Mouse (Mus musculus) right cerebral cortex, postnatal 14 days (tissue): ENCODE measurements around the gene Rnf212b.

ENCODE experiments used
- DNase-seq: peaks from one replicate; pipeline ENCODE4 v3.0.0; 2022

Rnf212b gene

DNA sequence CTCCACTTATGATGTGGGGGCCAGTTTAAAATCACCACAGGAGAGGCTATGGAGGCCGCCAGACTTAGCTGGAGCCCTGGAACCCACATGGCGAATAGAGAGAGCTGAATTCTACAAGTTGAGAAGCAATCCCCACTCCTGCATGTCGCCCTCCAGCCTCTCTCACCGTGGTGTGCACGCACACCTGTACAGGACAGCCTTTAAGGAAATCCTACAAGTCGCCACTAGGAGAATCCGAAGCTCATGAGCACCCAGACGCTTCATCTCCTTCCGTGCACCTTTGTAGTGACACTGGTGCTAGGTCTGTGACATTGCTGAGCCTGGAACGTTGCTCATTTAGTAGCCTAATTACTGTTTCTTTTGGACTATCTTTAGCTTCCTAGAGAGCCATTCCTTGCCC is 14.3 kb upstream of the Rnf212b start:
- no peak for DNase-seq

DNA sequence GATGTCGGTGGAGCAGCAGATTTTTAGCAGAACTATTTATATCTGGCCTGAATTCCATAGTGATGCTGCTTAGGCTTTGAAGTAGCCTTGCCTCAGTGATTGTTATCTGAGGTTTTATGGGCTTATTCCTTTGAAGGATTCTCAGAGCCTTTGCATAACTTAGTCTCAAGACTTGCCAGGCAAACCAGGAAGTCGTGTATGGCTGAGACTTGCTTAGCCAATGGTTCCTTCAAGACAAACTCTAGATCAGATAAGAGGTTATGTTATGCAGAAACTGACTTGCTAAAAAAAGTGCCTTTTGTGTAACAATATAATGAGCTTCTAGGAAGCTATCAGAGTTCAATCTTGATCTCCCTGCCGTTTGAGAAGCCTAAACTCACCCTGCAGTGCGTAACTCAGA is 11.5 kb upstream of the Rnf212b start:
- DNase-seq = no peak

DNA sequence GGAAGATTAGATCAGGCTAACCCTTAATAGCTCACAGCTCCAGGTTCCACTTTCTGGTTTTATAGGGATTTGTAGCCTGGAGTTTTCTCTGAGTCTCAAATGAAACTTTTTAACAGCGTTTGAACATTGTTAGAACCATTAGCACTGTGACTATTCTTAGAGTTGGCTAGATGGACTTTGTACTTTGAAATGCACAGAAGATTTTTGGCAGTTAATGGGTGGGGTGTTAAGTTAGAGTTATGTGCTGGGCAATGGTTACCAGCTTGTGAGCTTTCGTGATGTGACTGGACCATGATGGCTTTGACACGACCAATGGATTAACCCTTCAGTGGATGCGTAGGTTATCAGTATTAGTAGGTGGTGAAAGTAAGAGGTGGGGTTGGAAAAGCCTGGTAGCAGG is 7.8 kb upstream of the Rnf212b start:
- no peak for DNase-seq

DNA sequence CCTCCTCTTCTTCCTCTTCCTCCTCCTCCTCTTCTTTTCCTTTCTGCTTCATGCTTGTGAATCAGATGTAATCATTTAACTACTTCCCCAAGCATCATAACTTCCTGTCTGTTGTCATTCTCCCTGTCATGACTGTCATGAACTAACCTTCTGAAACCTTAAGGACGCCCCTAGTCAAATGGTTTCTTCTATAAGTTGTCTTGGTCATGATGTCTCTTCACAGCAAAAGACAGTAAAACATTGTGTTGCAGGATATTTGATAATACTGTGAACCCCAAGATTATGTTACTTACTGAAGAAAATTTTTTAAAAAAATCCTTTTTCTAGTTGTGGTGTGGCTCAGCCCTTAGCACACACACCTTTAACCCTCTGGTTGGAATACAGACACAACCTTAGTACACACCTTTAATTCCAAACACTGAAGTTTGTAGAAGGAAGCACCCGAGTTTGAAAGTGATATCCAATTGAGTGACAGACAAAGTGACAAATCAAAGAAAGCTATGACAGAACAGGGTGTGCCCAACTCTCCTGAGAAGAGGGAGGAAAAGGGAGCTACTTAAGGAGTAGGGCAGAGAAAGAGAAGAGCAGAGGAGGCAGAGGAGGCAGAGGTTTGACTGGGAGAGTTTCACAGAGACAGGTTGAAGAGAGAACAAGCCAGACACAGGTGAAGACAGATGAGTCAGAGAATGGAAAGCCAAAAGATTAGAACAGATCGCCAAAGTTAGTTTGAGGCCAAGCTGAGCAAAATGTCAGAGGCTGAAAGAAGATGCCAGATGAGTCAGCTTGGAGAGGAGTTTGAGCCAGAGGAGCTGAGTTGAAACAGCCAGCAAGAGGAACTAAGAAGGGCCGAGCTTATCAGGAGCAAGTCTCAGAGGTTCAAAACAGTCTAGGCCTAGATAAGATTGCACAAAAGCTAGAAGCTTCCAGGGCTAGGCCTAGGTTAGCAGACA is 4.9 kb upstream of the Rnf212b start:
- no peak for DNase-seq

DNA sequence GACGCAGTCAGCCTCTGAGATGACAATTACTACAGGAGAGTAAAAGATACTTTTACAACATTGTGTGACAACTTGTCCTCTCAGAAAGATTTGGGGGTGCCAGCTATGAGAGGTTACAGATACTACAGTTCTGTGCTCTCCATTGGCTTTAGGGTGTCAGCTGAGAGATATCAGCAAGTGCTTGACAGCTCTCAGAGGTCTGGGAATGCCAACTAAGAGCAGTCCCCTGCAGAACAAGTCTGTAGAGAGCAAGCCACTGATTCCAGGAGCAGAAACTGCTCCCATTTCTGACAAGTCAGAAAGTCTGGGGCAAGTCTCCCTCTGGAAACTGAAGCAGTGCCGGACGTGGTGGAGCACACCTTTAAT is 4.3 kb upstream of the Rnf212b start:
- DNase-seq = no peak

DNA sequence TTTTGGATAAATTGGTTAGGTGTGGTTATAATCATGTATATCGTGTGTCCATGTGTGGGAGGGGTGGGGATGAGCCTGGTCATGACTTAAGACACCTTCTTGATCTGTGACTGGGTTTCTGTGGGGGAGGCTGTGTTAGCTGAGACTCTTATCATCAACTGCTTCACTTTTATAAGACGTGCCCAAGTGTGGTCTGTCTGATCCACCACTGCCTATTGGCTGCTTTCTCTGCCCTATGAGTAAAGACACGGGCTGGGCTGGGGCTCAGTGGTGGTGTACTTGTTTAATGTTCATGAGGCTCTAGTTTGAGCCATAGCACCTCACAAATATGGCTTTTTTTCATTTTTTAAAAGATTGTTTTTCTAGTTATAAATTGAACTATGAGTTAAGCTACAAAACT is 1.8 kb downstream of the Rnf212b start:
- DNase-seq = no peak

DNA sequence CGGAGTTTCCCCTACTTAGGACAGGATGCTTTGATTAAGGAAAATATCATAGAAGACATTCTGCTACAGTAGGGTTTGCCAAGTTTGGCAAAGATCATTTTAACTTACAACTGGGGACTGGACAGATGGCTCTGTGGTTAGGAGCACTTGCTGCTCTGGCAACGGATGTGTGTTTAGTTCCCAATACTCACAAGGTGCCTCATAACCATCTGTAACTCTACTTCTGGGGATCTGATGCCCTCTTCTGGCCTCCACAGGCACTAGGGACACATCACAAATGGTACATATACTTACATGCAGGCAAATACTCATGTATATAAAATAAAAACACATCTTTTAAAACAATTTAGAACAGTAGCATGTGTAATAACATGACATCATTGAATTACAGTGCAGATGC is 3.9 kb downstream of the Rnf212b start:
- no peak for DNase-seq

DNA sequence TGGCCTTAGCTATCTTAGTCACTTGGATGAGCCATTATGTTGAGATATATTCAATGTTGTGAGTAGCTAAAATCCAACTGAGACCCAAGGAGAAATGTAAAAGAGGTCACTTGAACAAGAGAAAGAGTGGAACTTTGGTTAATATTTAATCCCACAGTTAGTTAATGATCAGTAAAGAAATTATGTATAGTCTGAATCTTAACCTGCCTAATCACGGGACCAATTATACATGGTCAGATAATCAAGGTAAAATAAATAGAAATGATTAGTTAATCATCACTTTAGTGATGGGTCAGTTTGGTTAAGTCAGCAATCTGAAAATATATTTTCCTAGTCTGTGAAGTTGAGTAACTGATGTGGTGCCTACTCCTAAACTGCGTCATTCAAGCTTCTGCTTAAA is 8.4 kb downstream of the Rnf212b start:
- DNase-seq = no peak

DNA sequence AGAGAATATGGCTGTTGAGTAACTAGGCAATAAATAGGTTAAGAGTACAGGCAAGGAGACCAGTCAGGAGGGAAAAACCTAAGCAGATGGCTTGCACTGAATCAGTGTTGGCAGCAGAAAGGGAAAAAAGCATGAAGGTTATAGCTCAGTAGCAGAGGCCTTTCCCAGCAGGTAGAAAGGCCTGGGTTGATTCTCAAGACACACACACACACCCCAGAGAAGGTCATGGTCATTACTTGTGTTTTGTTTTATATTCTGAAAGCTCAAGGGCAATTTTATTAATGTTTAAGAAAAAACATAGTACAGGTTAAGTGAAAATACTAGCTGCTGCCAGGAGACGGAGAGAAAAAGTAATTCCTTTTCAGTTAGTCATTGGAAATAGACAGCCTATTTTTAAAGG is 9.8 kb downstream of the Rnf212b start:
- DNase-seq = no peak

DNA sequence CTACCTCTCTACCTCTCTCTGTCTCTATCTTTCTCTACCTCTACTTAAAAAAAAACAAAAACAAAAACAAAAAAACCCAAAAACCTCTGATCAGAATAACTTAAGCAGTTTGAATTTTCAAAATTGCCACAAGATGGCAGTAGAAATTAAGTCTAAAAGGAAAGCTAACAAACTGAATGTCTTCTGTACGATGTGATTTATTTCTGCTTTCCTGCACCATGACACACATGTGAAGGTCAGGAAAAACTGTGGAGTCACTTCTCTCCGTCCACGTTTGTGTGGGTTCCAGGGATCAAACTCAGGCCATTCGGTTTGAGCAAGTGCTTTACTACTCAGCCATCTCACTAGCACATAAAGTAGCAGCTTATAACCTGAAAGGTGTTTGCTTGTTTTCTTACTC is 29.5 kb downstream of the Rnf212b start:
- DNase-seq = no peak

DNA sequence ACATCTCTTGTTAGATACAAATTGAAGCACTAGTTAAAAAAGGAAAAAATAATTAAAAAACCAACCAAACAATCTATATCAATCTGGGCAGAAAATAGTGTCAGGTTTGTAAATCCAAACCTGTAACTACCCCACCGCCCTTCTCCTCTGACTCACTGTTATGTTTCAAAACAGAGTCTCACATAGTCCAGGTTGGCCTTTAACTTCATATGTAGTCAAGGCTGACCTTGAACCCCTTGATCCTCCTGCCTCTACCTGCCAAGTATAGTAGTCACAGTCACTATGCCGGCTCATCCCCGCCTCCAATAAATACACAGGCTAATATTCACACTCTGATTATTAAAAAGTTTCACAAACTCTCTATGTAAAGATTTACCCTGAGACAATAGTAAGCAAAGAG is 41.8 kb downstream of the Rnf212b start:
- no peak for DNase-seq

DNA sequence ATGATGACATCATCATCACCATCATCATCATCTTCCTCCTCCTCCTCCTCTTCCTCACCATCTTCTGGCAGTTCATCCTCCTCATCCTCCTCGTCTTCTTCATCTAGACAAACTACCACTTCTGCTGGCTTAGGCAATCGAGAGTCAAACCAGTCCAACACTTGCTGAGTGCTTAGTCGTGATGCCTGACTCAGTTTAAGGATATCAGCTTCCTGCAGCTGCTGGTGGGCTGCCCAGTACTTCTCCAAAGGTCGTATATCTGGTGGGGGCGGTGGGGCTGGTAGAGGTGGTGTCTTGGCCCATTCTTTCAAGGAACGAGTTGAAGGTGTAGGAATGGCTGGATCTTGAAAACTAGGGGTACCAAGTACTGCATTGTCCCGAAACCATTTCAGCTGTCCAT is 42.8 kb downstream of the Rnf212b start:
- DNase-seq = no peak

DNA sequence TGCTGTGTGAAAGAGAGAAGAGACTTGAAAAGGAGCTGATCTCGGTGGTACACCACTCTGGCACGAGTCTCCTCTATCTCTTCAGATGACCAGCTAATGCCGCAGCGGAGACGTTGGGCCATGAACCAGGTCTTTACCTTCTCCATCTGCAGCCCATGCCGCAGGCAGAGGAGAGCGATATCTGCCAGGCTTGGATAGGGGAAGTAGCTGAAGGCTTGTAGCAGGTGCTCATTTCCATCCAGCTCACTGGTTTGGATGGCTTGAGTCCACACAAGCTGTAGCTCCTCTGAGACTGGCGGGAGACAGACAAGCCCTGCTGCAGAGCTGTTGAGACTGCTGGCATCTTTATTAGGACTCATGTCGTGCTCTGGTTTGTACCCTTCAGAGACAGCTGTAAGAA is 44.0 kb downstream of the Rnf212b start:
- no peak for DNase-seq

DNA sequence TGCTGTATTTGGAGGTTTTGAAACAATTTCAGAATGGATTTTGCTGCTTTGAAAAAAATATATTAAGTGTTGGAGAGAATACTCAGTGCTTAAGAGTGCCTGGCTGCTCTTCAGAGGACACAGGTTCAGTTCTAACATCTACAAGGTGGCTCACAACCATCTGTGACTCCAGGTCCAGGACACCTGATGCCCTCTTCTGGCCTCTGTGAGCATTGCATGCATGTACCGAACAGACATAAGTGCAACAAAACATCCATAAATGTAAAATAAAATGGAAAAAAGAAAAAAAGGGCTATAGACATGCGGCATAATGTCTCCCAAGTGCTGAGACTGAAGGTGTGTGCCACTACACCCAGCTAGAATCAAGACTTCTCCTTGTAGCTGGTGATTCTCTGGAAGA is 46.6 kb downstream of the Rnf212b start:
- peak; percentile 72 for DNase-seq

DNA sequence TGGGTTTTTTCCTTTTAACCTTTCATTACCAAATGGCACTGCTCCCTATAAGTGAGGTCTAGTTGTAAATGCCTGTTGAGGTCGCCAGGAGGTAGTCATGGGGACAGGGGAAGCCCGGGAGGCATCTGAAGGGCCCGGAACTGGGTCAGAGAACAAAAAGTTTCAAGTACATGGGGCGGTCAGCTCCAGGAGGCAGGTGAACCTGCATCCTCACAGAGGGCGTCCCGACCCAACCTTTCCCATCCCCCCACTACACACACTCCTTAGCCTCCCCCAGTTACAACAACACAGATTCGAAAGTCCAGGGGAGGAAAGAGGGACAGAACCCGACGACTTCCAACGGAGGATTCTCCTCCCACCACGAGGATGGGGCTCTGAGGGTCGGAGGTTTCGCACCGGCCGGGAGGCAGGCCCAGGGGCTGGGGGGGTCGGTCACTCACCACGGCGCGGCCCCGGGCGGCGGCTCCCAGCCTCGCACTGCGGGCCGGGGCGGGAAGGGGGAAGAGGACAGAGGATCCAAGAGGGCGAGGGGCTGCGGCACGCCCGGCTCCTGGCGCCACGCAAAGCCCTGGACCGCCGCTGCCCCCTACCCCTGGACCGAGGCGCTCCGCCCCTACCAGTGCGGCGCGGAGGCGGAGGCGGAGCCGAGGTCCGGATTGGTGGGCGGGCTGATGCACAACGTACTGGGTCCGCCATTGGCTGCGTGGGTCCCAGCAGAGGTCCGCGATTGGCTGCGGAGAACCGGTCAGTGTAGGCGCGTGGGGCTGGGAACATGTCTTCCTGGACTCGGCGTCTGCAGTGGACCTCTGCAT is 49.8 kb downstream of the Rnf212b start:
- peak; percentile 92 for DNase-seq

DNA sequence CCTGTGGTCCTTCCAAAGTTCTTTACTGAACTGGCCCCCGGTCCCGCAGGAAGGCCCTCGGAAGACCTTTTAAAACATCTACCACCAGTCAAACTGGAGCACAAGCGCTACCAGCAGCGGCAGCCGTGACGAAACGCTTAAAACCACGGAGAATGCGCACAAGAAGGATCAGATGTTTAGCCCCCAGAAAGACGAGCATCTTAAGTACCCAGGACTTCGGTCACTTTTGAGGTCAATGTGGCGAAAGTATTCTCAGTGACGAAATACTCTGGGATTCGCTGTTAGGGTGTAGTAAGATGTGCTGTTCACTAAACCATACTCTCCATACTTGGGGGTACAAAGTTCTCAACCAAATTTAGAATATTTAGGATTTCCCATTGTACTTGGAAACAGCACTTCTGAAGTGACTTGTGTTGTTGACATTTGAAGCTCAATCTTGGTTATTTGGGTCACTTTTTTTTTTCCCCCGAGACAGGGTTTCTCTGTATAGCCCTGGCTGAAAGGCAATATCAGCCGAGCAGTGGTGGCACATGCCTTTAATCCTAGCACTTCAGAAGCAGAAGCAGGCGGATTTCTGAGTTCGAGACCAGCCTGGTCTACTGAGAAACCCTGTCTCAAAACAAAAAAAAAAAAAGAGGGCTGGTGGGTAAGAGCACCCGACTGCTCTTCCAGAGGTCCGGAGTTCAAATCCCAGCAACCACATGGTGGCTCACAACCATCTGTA is 50.5 kb downstream of the Rnf212b start:
- DNase-seq = no peak

DNA sequence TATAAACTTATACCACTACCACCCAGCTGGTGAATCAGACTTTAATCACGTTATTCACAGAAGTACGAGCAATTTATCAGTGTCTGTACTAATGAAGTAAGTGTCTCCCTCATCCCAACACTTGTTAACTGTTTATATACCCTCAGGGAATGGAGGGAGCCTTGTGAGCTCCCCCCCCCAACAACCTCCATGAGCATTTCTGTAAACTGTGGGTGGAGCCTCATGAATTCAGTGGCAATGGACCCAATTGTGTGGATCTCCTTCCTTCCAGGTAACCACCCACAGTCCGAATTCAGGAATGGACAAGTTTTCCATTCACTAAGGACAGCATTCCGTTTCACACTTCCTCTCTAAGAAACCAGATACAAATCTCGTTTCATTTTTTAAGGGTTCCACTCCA is 51.7 kb downstream of the Rnf212b start:
- DNase-seq = no peak

DNA sequence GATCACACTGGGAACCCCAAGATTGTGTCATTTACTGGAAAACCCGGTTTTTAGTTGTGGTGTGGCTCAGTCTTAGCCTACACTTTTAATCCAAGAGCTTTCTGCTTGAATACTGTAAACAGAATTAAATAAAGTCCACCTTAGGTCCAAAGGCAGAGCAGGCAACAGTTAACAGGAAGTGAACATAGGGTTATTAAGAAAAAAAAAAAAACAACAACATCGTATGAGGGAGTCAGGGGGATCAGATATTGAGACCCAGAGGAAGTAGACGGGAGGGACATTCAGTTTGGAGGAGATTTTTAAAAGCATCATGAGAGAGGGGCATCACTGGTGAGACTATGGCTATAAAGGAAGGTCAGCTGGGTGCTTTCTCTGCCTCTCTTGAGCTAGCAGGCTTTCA is 52.3 kb downstream of the Rnf212b start:
- no peak for DNase-seq

DNA sequence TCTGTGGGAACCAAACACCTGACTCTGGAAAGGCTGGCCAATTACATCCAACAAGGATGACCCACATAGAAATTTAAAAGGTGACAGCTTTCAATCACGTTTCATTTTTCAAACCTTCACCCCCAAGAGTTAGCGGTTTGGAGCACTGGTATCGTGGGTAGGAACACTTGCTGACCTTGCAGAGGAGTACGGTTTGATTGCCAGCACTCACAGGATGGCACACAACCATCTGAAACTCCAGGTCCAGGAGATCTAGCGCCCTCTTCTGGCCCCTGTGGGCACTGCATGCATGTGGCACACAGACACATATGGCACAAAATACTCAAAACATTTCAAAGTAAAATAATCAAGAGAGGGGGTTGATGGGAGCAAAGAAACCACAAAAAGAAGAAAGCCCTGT is 53.0 kb downstream of the Rnf212b start:
- no peak for DNase-seq

DNA sequence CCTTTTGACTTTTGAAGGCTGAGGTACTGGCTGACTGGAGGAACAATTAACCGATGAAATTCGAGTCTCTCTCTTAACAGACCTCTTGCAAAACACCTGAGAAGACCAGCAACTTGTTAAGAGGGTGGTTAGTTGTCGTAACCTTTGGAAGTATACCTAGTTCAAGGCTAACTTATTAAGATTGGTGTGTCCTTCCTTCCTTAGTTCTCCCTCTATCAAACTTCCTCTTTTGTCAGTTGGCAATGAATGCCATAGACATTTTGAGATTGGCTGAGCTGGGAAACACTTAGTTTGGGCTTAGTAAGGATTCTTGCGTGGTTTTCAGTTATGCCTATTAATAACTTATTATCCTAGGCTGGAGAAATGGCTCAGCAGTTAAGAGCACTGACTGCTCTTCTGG is 54.1 kb downstream of the Rnf212b start:
- no peak for DNase-seq

DNA sequence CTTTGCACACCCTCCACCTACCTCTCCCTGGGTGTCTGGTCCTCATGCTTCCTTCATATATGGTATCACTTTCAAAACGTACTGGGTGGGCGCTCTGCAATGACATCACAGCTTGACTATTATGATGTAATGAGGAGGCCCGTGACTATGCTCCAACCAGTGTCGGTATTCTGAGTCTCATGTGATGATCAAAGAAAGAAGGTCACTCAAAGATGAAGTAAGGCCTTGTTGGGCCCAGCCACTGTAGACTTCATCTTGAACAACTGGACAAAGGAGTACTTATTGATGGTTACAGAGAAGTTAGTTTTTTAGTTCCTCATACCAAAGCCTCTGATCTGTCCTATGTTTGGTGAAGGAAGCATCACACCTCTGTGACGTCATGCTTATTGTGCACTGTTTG is 56.9 kb downstream of the Rnf212b start, which contains the start of gene Homez:
Gene Homez, minus strand, starts transcription at position 101 of the 400 bp plus-strand sequence.
- no peak for DNase-seq

DNA sequence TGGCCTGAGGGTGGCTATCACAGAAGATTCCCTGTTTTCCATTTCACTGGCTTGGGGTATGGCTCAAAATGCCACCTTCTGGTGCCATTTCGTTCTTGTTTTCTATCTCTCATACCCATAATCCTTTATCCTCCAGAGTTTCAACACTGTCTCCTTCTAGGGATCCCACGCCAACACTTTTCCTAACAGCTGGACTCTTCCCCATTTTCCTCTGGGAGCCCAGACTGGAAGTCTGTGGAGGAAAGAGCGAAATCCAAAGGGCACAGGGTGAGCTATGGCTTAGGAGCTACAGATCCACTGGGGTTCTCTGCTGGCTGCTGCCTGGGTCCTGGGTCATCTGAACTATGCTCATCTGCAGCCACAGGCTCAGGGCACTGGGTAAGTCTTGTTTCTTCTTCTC is 60.2 kb downstream of the Rnf212b start:
- no peak for DNase-seq

DNA sequence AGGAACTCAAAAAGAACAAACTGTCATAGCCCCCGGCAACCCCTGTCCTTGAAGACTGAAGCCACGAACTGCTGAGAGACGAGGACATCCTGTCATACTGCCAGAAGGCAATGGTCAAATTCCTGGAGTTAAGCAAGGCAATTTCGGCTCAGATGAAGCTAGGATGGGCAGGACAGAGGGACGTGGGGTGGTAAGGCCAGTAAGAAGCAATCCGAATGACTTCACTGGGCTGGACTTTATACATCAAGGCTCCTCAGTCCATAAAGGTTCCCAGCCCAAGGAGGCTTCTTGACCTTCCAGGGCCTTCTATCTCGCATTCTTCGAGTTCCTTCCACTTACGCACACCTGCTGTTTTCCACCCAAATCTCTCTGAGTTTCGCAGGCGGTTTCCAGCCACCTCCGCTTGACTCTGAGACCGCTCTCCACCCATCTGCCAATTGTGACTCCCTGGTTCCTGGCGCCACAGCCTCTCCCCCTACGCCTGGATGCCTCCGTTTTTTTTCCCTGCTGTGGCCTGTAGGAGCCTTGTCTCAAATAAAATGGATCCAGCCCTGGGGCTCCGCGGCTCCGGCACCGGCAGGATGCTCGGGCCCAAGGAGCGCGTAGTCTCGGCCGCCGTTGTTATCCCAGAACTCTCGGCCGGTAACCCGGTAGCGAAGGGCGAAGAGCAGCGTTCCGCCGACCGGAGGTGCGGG is 62.0 kb downstream of the Rnf212b start:
- DNase-seq = no peak
